Mouse (Mus musculus): ENCODE data around the gene Mpp4. TPM values are rescaled to one million over a fixed set of nuclear protein-coding genes. Genes with fewer than 3 reads are reported as not detected.

The Mpp4 gene
- polyA plus RNA-seq, 1 experiment, result 1.6 TPM

DNA sequence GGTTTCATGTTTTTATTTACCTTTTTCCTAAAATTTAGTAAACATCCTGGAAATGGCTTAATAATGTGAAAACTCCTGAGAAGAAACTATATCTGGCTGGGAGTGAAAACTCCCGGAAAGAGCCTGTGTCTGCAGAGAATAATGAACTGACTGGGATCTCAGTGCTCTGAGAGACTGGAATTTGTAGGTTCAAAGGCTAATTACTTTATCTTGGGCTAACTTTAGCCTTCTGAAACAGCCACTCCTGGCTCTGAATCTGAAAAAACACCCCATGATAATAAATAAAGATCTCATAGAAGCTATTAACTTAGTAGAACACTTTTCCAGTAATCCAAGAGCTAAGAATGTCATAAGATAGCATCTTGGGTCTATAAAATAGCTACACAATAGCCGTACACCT is 5.4 kb upstream of the Mpp4 start:
- no peaks in the 10 kb centered on the region for H3K27me3 ChIP-seq (ENCODE audit: control insufficient read depth, insufficient read depth, low read length)

DNA sequence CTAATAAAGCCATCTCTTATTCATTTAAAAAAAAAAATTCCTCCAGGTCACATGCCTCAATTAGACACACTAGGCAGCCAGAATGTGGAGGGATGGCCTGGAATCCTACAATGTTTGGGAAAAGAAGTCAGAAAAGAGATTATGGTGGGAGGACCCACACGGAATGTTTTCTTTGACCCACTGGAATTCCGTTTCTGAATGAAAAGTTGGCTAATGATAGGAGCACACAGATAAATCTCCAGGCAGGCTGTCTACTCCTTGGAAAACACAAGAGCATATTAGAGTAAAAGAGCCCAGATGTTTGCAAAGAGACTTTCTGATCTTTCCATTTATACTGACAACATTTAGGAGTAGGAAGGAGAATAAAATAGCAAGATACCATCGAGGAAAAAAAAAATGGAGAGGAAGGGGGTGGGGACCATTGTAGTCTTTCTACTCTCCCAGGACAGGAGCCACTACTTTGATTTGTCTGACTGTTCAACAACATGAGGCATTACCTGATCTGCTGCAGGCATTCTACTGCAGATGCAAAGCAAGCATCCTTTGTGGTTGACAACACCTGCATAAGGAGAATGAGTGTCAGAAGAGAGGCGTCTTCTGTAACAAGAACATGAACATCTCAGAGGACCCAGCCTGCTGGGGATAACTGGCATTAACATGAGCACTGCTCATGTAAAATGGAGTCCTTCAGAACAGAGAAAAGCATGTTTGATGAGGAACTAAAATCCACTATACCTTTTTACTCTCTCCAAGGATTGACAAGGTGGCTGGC is 4.7 kb upstream of the Mpp4 start:
- peaks cover 3% of the 10 kb centered on the region for H3K4me1 ChIP-seq (ENCODE audit: control insufficient read depth, insufficient read depth, low read length)
- no peak for TF ChIP-seq CTCF (IDR thresholded peaks at IDR 0.05; ENCODE audit: control insufficient read depth, insufficient read depth, insufficient replicate concordance, low read depth, low read length)
- no peak for TF ChIP-seq POLR2A (IDR thresholded peaks at IDR 0.05; ENCODE audit: control insufficient read depth, low read depth, low read length)
- no peaks in the 10 kb centered on the region for H3K27me3 ChIP-seq (ENCODE audit: control insufficient read depth, insufficient read depth, low read length)
- no peak overlapping the region for H3K27ac ChIP-seq (ENCODE audit: control insufficient read depth, insufficient read depth, low read depth, low read length)
- H3K36me3 ChIP-seq (ENCODE audit: control insufficient read depth, insufficient read depth, low read length), result peaks cover 3% of the 10 kb centered on the region
- H3K4me3 ChIP-seq (ENCODE audit: control insufficient read depth, low read depth, low read length), result no peak overlapping the region

More for the DNA sequence above, 5.4 kb upstream of the Mpp4 start:
- no peak for TF ChIP-seq POLR2A (IDR thresholded peaks at IDR 0.05; ENCODE audit: control insufficient read depth, low read depth, low read length)
- no peak for TF ChIP-seq CTCF (IDR thresholded peaks at IDR 0.05; ENCODE audit: control insufficient read depth, insufficient read depth, insufficient replicate concordance, low read depth, low read length)
- peaks cover 7% of the 10 kb centered on the region for H3K4me1 ChIP-seq (ENCODE audit: control insufficient read depth, insufficient read depth, low read length)
- H3K36me3 ChIP-seq (ENCODE audit: control insufficient read depth, insufficient read depth, low read length), result peaks cover under 1% of the 10 kb centered on the region
- no peak overlapping the region for H3K27ac ChIP-seq (ENCODE audit: control insufficient read depth, insufficient read depth, low read depth, low read length)
- no peak overlapping the region for H3K4me3 ChIP-seq (ENCODE audit: control insufficient read depth, low read depth, low read length)

DNA sequence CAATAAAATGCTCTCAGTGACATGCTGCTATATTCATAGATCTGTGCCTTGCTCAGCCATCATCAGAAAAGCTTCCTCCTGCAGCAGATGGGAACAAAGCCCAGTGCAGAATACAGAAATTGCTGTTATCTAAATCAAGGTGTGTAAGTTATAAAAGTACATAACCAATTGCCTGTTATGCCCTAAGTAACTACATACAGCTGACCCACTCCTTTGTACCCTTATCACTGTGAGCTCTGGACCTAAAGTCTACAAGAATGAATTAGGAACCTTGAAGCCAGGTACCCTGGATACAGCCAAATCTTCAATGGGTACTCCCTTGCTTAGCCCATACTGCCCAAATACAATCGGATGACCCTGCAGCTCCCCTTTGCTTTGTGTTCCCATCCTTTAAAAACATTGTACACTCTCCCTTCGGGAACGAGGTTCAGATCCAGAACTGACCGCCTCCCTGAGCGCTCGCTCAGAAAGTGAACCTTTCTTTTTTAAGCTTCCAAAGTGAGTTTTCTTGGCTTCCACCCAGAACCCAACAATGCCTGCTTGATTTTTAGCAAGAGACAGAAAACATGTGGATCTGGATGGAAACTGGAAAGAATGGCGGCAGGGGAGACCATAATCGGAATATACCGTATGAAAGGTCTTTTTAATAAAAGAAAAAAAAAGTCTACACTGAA is 3.2 kb upstream of the Mpp4 start:
- Histone ChIP-seq H3K36me3 (ENCODE audit: control insufficient read depth, insufficient read depth, low read length) (peaks cover 3% of the 10 kb centered on the region), H3K27ac (ENCODE audit: control insufficient read depth, insufficient read depth, low read depth, low read length) (no peak overlapping the region), H3K27me3 (ENCODE audit: control insufficient read depth, insufficient read depth, low read length) (no peaks in the 10 kb centered on the region), H3K4me3 (ENCODE audit: control insufficient read depth, low read depth, low read length) (no peak overlapping the region), H3K4me1 (ENCODE audit: control insufficient read depth, insufficient read depth, low read length) (no peaks in the 10 kb centered on the region)
- TF ChIP-seq POLR2A (IDR thresholded peaks at IDR 0.05; ENCODE audit: control insufficient read depth, low read depth, low read length) (no peak), CTCF (IDR thresholded peaks at IDR 0.05; ENCODE audit: control insufficient read depth, insufficient read depth, insufficient replicate concordance, low read depth, low read length) (no peak)

DNA sequence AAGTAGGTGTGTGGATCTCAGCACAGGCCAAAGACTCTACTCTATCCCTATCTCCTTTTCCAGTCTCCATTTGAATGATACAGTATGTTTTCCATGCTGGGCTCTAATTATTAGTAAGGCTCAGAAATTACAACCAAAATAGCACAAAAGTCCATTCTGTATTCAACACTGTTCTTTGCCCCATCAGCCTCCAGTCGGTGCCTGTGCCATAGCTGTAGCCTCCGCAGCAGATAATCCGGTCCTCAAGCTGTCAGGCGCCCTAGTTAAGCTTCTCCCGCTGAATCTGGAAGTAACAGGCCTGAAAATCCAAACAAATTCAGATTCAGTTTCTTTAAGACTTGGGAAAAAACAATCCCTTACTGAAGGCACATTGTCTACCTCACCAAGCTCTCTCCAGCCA is 729 bp upstream of the Mpp4 start:
- no peak overlapping the region for H3K27ac ChIP-seq (ENCODE audit: control insufficient read depth, insufficient read depth, low read depth, low read length)
- H3K4me3 ChIP-seq (ENCODE audit: control insufficient read depth, low read depth, low read length), result no peak overlapping the region
- peaks cover 3% of the 10 kb centered on the region for H3K36me3 ChIP-seq (ENCODE audit: control insufficient read depth, insufficient read depth, low read length)
- TF ChIP-seq POLR2A (IDR thresholded peaks at IDR 0.05; ENCODE audit: control insufficient read depth, low read depth, low read length) (no peak), CTCF (IDR thresholded peaks at IDR 0.05; ENCODE audit: control insufficient read depth, insufficient read depth, insufficient replicate concordance, low read depth, low read length) (no peak)
- no peaks in the 10 kb centered on the region for H3K27me3 ChIP-seq (ENCODE audit: control insufficient read depth, insufficient read depth, low read length)
- H3K4me1 ChIP-seq (ENCODE audit: control insufficient read depth, insufficient read depth, low read length), result no peaks in the 10 kb centered on the region

DNA sequence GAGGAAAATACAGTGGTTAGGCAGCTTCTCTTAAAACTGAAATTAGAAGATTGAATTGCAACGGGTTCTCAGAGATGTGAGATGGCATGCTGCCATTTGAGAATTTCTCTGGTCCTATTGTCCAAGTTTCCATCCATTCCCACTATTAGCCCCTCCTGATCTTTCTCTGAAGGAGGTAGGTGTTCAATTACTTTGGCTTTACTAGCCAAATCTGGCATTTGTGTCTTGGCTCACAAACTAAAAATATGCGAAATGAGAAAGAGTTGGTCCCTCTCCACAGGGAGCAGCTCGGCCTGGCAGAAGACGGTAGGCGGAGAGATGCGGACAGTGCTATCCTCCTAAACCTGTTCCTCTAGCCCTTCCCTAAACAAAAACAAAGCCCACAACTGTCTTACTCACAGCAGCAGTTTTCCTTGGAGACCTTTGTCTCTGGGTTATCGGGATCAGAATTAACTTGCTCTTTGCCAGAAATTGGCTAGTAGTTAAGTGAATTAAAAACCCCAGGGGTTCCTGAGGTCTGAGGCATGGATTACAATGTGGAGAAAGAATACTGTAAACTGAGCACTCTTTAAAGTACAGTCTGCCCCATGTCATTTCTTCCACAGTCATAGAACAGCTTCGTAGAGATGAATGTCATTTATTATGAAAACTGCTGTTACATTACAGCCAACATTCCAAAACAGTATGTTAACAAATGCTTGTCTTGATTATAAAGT is 722 bp downstream of the Mpp4 start:
- TF ChIP-seq POLR2A (IDR thresholded peaks at IDR 0.05; ENCODE audit: control insufficient read depth, low read depth, low read length) (no peak), CTCF (IDR thresholded peaks at IDR 0.05; ENCODE audit: control insufficient read depth, insufficient read depth, insufficient replicate concordance, low read depth, low read length) (no peak)
- no peak overlapping the region for H3K27ac ChIP-seq (ENCODE audit: control insufficient read depth, insufficient read depth, low read depth, low read length)
- H3K36me3 ChIP-seq (ENCODE audit: control insufficient read depth, insufficient read depth, low read length), result peaks cover 3% of the 10 kb centered on the region
- H3K4me1 ChIP-seq (ENCODE audit: control insufficient read depth, insufficient read depth, low read length), result no peaks in the 10 kb centered on the region
- no peak overlapping the region for H3K4me3 ChIP-seq (ENCODE audit: control insufficient read depth, low read depth, low read length)
- H3K27me3 ChIP-seq (ENCODE audit: control insufficient read depth, insufficient read depth, low read length), result no peaks in the 10 kb centered on the region

DNA sequence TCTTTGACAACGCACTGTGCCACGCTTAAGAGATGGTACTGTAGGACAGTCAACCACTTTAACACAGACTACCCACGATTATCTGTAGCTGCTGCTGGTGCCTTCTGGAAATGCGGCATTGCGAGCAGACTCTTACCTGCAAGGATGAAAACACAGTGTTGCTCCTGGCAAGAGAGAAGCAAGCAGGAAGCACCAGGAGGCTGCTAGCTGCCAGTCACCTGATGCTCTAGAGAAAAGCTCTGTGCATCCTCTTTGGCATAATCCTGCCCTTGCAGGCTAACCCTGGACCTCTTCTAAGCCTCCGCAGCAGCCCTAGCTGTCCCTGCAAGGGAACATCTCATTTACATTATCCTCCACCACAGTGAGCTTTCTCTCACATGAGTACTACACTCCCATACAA is 1.8 kb downstream of the Mpp4 start:
- H3K27me3 ChIP-seq (ENCODE audit: control insufficient read depth, insufficient read depth, low read length), result no peaks in the 10 kb centered on the region
- peaks cover 3% of the 10 kb centered on the region; the same call in 1 of the 2 replicates for H3K36me3 ChIP-seq (ENCODE audit: control insufficient read depth, insufficient read depth, low read length)
- H3K27ac ChIP-seq (ENCODE audit: control insufficient read depth, insufficient read depth, low read depth, low read length), result no peak overlapping the region
- no peak for TF ChIP-seq POLR2A (IDR thresholded peaks at IDR 0.05; ENCODE audit: control insufficient read depth, low read depth, low read length)
- TF ChIP-seq CTCF (IDR thresholded peaks at IDR 0.05; ENCODE audit: control insufficient read depth, insufficient read depth, insufficient replicate concordance, low read depth, low read length), result no peak
- no peaks in the 10 kb centered on the region for H3K4me1 ChIP-seq (ENCODE audit: control insufficient read depth, insufficient read depth, low read length)
- no peak overlapping the region for H3K4me3 ChIP-seq (ENCODE audit: control insufficient read depth, low read depth, low read length)

DNA sequence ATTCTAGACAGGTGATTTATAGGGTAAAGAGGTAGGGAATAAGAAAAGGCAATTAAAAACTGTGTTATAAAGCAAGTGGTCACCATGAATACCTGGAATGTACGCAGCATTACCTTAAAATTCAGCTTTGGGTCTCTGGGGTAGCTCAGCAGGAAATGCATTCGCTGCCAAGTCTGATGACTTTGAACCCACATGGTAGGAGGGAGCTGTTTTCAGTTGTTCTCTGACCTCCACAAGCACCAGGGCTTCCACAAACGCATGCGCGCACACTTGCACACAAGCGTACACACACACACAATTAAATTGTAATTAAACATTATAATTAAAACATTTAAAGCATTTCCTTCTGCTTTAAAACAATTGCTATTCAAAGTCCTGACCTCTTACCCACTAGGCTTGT is 2.3 kb downstream of the Mpp4 start:
- Histone ChIP-seq H3K36me3 (ENCODE audit: control insufficient read depth, insufficient read depth, low read length) (peaks cover 3% of the 10 kb centered on the region; the same call in 1 of the 2 replicates), H3K27me3 (ENCODE audit: control insufficient read depth, insufficient read depth, low read length) (no peaks in the 10 kb centered on the region), H3K27ac (ENCODE audit: control insufficient read depth, insufficient read depth, low read depth, low read length) (no peak overlapping the region), H3K4me3 (ENCODE audit: control insufficient read depth, low read depth, low read length) (no peak overlapping the region), H3K4me1 (ENCODE audit: control insufficient read depth, insufficient read depth, low read length) (no peaks in the 10 kb centered on the region)
- TF ChIP-seq CTCF (IDR thresholded peaks at IDR 0.05; ENCODE audit: control insufficient read depth, insufficient read depth, insufficient replicate concordance, low read depth, low read length) (no peak), POLR2A (IDR thresholded peaks at IDR 0.05; ENCODE audit: control insufficient read depth, low read depth, low read length) (no peak)

Data from testis, adult 2 months (tissue).